Mouse (Mus musculus) MEL (cell line): ENCODE measurements around the gene Fam161b. TPM values are rescaled to one million over a fixed set of nuclear protein-coding genes. Genes with fewer than 3 reads are reported as not detected.

Experiments used
- DNase-seq: peaks from one replicate; pipeline ENCODE4 v3.0.0; 2011; ENCODE audit warnings: low read depth, low spot score
- H3K27ac ChIP-seq: 2 replicates; pipeline ENCODE4 v1.5.1; 2012; ENCODE audit warnings: low read depth, mild to moderate bottlenecking, control low read depth, low read length, moderate library complexity; ENCODE audit not compliant: control insufficient read depth
- H3K27me3 ChIP-seq, 2 experiments: fragments of 150-350 bp in 1 of 2; sonication (generic) in 1 of 2; 2 replicates each; pipeline ENCODE4 v1.6.1; 2012; ENCODE audit warnings: low read length in 2 of 2, mild to moderate bottlenecking in 2 of 2, improper control_type of control experiment in 1 of 2, moderate library complexity in 1 of 2; ENCODE audit not compliant: insufficient read depth in 2 of 2, control insufficient read depth in 1 of 2
- H3K36me3 ChIP-seq, 2 experiments: 2 replicates each; pipeline ENCODE4 v1.6.1; 2012 to 2014; ENCODE audit warnings: low read length in 2 of 2, improper control_type of control experiment in 1 of 2, inconsistent platforms in 1 of 2, mild to moderate bottlenecking in 1 of 2; ENCODE audit not compliant: insufficient read depth in 2 of 2, control insufficient read depth in 1 of 2
- H3K4me1 ChIP-seq, 2 experiments: fragments of 150-350 bp in 1 of 2; sonication (generic) in 1 of 2; 2 replicates each; pipeline ENCODE4 v1.6.1; 2012; ENCODE audit warnings: low read length in 2 of 2, improper control_type of control experiment in 1 of 2, mild to moderate bottlenecking in 1 of 2; ENCODE audit not compliant: insufficient read depth in 2 of 2, control insufficient read depth in 1 of 2
- H3K4me3 ChIP-seq, 2 experiments: fragments of 150-350 bp in 1 of 2; sonication (generic) in 1 of 2; 2 replicates each; pipeline ENCODE4 v1.5.1; 2012; ENCODE audit warnings: low read depth in 2 of 2, low read length in 2 of 2, mild to moderate bottlenecking in 2 of 2, moderate library complexity in 2 of 2, control low read depth in 1 of 2, improper control_type of control experiment in 1 of 2; ENCODE audit not compliant: control insufficient read depth in 1 of 2, insufficient read depth in 1 of 2
- H3K79me2 ChIP-seq: 2 replicates; pipeline ENCODE4 v1.6.1; 2012; ENCODE audit warnings: mild to moderate bottlenecking, low read length, moderate library complexity; ENCODE audit not compliant: control insufficient read depth, poor library complexity, insufficient read depth
- H3K9ac ChIP-seq: 2 replicates; pipeline ENCODE4 v1.6.1; 2012; ENCODE audit warnings: low read depth, mild to moderate bottlenecking, control low read depth, low read length, moderate library complexity; ENCODE audit not compliant: control insufficient read depth, poor library complexity, severe bottlenecking
- H3K9me3 ChIP-seq: fragments of 150-350 bp; sonication (generic); replicated peaks from 2 replicates; pipeline ENCODE4 v1.6.1; 2012; ENCODE audit warnings: mild to moderate bottlenecking, low read length, improper control_type of control experiment, moderate library complexity; ENCODE audit not compliant: insufficient read depth
- CHD1 ChIP-seq: IDR thresholded peaks from 2 replicates; pipeline ENCODE4 v1.6.1; 2012; ENCODE audit warnings: low read depth, mild to moderate bottlenecking, inconsistent platforms, low read length, improper control_type of control experiment
- EP300 ChIP-seq, 2 experiments: IDR thresholded peaks; 2 replicates each; pipeline ENCODE4 v1.6.1; 2011; ENCODE audit warnings: improper control_type of control experiment in 2 of 2, low read length in 2 of 2, low read depth in 1 of 2, mild to moderate bottlenecking in 1 of 2
- ETS1 ChIP-seq: IDR thresholded peaks from 2 replicates; pipeline ENCODE4 v1.6.1; 2012; ENCODE audit warnings: low read depth, mild to moderate bottlenecking, inconsistent platforms, low read length, improper control_type of control experiment, moderate library complexity
- GATA1 ChIP-seq: IDR thresholded peaks from 2 replicates; pipeline ENCODE4 v1.6.1; 2011; ENCODE audit warnings: low read depth, low read length, improper control_type of control experiment
- HCFC1 ChIP-seq: IDR thresholded peaks from 2 replicates; pipeline ENCODE4 v1.6.1; 2012; ENCODE audit warnings: low read depth, mild to moderate bottlenecking, inconsistent platforms, low read length, improper control_type of control experiment, moderate library complexity
- JUND ChIP-seq: IDR thresholded peaks from 2 replicates; pipeline ENCODE4 v1.6.1; 2011; ENCODE audit warnings: low read depth, mild to moderate bottlenecking, improper control_type of control experiment, low read length
- KAT2A ChIP-seq: conservative IDR thresholded peaks from 2 replicates; pipeline ENCODE4 v1.6.1; 2012; ENCODE audit warnings: low read depth, low read length, improper control_type of control experiment, inconsistent platforms
- MAZ ChIP-seq: IDR thresholded peaks from 2 replicates; pipeline ENCODE4 v1.6.1; 2012; ENCODE audit warnings: low read depth, mild to moderate bottlenecking, inconsistent platforms, low read length, improper control_type of control experiment
- MYB ChIP-seq: IDR thresholded peaks from 2 replicates; pipeline ENCODE4 v1.6.1; 2011; ENCODE audit warnings: mild to moderate bottlenecking, low read depth, low read length, improper control_type of control experiment
- POLR2A ChIP-seq, 2 experiments: IDR thresholded peaks; 2 replicates each; pipeline ENCODE4 v1.6.1; 2011 to 2012; ENCODE audit warnings: low read length in 2 of 2, mild to moderate bottlenecking in 2 of 2, control low read depth in 1 of 2, improper control_type of control experiment in 1 of 2, low read depth in 1 of 2, moderate library complexity in 1 of 2; ENCODE audit not compliant: control insufficient read depth in 1 of 2, insufficient read depth in 1 of 2, poor library complexity in 1 of 2
- RCOR1 ChIP-seq: IDR thresholded peaks from 2 replicates; pipeline ENCODE4 v1.6.1; 2012; ENCODE audit warnings: low read depth, mild to moderate bottlenecking, inconsistent platforms, low read length, improper control_type of control experiment
- TAL1 ChIP-seq: IDR thresholded peaks from 2 replicates; pipeline ENCODE4 v1.6.1; 2012; ENCODE audit warnings: mild to moderate bottlenecking, inconsistent platforms, low read length, moderate library complexity, mixed read lengths
- TBP ChIP-seq: IDR thresholded peaks from 2 replicates; pipeline ENCODE4 v1.8.0; 2011; ENCODE audit warnings: low read depth, low read length, improper control_type of control experiment
- TCF12 ChIP-seq: IDR thresholded peaks from 2 replicates; pipeline ENCODE4 v1.6.1; 2014; ENCODE audit warnings: low read depth, mild to moderate bottlenecking, inconsistent platforms, low read length, improper control_type of control experiment, moderate library complexity
- ZMIZ1 ChIP-seq: IDR thresholded peaks from 2 replicates; pipeline ENCODE4 v1.6.1; 2012; ENCODE audit warnings: low read depth, mild to moderate bottlenecking, inconsistent platforms, low read length, improper control_type of control experiment, moderate library complexity
- ZNF384 ChIP-seq: IDR thresholded peaks from 2 replicates; pipeline ENCODE4 v1.6.1; 2012; ENCODE audit warnings: low read depth, mild to moderate bottlenecking, inconsistent platforms, low read length, improper control_type of control experiment
- polyA plus RNA-seq, 2 experiments: library from polyadenylated mRNA; stranded (reverse) in 1 of 2; unstranded in 1 of 2; fragments of >175 nt in 1 of 2; fragments of >200 nt in 1 of 2; gene quantifications; 2 replicates each; pipeline versions ENCODE4 v1.2.1 to v1.2.4; 2012; ENCODE audit warnings: low replicate concordance in 2 of 2, low read depth in 1 of 2; ENCODE audit not compliant: insufficient read length in 2 of 2, insufficient read depth in 1 of 2, missing spikeins in 1 of 2
- total RNA-seq: library from RNA; depleted of rRNA; stranded (reverse); fragments of 300-350 nt; gene quantifications from 2 replicates; pipeline ENCODE4 v1.2.3, GENCODE M21; 2012

Gene Fam161b
- total and polyA plus RNA-seq, 3 experiments, result 0.46 to 1.1 TPM; not detected in 1

GRCm38 (mm10) chr12:84400653-84401052 is 39.0 kb upstream of the Fam161b start:
- Histone ChIP-seq H3K9me3 (no peaks in the 10 kb centered on the region), H3K4me3 (no peak overlapping the region), H3K79me2 (no peaks in the 10 kb centered on the region), H3K36me3 (peaks cover 0 to 26% of the 10 kb centered on the region in 2 experiments; a peak in 3 of 4 replicates), H3K4me1 (peaks cover 9 to 19% of the 10 kb centered on the region in 2 experiments), H3K27ac (peak overlapping the region; percentile 39; the same call in 1 of the 2 replicates), H3K27me3 (no peaks in the 10 kb centered on the region), H3K9ac (no peak overlapping the region)
- TF ChIP-seq GATA1 (0 out of 2 replicates have a peak, but pooled peaks have one; percentile 6), JUND (no peak), EP300 (IDR thresholded peaks at IDR 0.05; ENCODE audit: low read depth in 1 of 2, low read length in 2 of 2) (peak in 1 of 2 experiments; percentile 37; a peak in 1 of 4 replicates)
- peak; percentile 59 for DNase-seq

GRCm38 (mm10) chr12:84400068-84400467 is 38.4 kb upstream of the Fam161b start:
- Histone ChIP-seq H3K4me1 (peaks cover 9 to 19% of the 10 kb centered on the region in 2 experiments), H3K4me3 (no peak overlapping the region), H3K27me3 (no peaks in the 10 kb centered on the region), H3K9me3 (no peaks in the 10 kb centered on the region), H3K27ac (no peak overlapping the region), H3K36me3 (peaks cover 0 to 21% of the 10 kb centered on the region in 2 experiments; a peak in 3 of 4 replicates), H3K79me2 (no peaks in the 10 kb centered on the region), H3K9ac (no peak overlapping the region)
- no peak for DNase-seq
- no peak for TF ChIP-seq GATA1
- TF ChIP-seq RCOR1, result no peak
- no peak for TF ChIP-seq KAT2A
- no peak for TF ChIP-seq HCFC1
- TF ChIP-seq TCF12, result no peak
- no peak for TF ChIP-seq CHD1
- TF ChIP-seq MAZ, result no peak
- no peak for TF ChIP-seq POLR2A (IDR thresholded peaks at IDR 0.05; ENCODE audit: control insufficient read depth in 1 of 2, insufficient read depth in 1 of 2, low read depth in 1 of 2, low read length in 2 of 2, poor library complexity in 1 of 2)
- no peak for TF ChIP-seq TBP
- TF ChIP-seq EP300 (IDR thresholded peaks at IDR 0.05; ENCODE audit: low read depth in 1 of 2, low read length in 2 of 2), result no peak
- no peak for TF ChIP-seq MYB
- no peak for TF ChIP-seq ZNF384
- no peak for TF ChIP-seq ETS1
- no peak for TF ChIP-seq TAL1

GRCm38 (mm10) chr12:84399663-84400062 is 38.0 kb upstream of the Fam161b start:
- peaks cover 0 to 21% of the 10 kb centered on the region in 2 experiments; a peak in 3 of 4 replicates for H3K36me3 ChIP-seq
- H3K9ac ChIP-seq, result no peak overlapping the region
- no peak overlapping the region for H3K27ac ChIP-seq
- peaks cover 9 to 19% of the 10 kb centered on the region in 2 experiments for H3K4me1 ChIP-seq
- H3K27me3 ChIP-seq, result no peaks in the 10 kb centered on the region
- no peak for DNase-seq
- H3K9me3 ChIP-seq, result no peaks in the 10 kb centered on the region
- no peak for TF ChIP-seq ZMIZ1
- H3K4me3 ChIP-seq, result no peak overlapping the region
- no peaks in the 10 kb centered on the region for H3K79me2 ChIP-seq
